Mouse (Mus musculus) bone marrow, adult 2 months (tissue): Measurements from ENCODE around the gene Tac1.

ENCODE experiments used
- CTCF ChIP-seq: fragments of 200-500 bp; IDR thresholded peaks from 2 replicates; pipeline ENCODE4 v1.5.1; 2011; ENCODE audit warnings: low read length, control low read depth; ENCODE audit not compliant: control insufficient read depth, insufficient read depth
- POLR2A ChIP-seq: fragments of 200-500 bp; IDR thresholded peaks from 2 replicates; pipeline ENCODE4 v1.6.1; 2011; ENCODE audit warnings: low read depth, mild to moderate bottlenecking, control low read depth, low read length, borderline replicate concordance; ENCODE audit not compliant: control insufficient read depth

DNA sequence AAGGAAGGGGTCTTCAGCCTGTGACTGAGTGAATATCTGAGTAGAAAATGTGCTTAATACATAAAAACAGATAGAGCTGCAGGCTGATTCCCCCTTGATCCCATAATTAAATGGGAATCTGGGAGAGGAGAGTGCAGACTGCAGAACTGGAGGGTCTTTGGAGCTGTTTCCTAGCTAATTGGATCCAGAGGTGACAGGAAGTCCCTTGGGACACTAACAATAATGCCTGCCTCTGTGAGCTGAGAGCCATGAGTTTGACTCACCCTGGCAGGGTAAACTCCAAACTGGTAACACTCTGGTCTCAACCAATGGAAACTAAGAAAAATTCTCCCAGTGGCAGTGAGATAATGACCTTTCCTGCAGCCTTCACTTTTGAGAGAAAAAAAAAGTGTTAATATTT lies 3.5 kb downstream of the Tac1 start:
- TF ChIP-seq POLR2A = no peak
- TF ChIP-seq CTCF = no peak
